Mouse (Mus musculus): ENCODE measurements at regions not wholly inside any gene's neighbourhood (a gene's known extent, or its start where the extent isn't known, plus 50 kb on each side); places are given as distances from the start of the nearest gene placed in this dataset.

DNA sequence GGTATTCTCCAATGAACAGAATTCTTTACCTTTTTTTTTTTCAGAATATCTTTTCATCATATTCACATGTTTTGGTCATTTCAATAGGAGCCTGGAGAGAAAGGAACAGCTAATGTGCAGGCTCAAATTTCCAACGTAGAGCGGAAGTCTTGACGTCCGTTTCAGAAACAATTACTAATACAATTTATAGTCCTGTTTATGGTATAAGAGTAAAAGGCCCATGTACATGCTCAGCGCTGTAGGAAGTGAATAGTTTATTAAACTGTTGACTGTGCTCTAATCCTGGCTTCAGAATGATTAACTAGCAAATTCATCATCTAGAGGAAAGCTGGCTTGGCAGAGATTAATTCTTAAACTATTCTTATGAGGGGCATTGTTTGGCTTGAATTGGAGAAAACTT is 142.1 kb downstream of the Pik3r1 start:
- intact Hi-C loops (cut with DNase I; ENCODE audit: low total_unique reads): no loop called here
- no peak for DNase-seq

DNA sequence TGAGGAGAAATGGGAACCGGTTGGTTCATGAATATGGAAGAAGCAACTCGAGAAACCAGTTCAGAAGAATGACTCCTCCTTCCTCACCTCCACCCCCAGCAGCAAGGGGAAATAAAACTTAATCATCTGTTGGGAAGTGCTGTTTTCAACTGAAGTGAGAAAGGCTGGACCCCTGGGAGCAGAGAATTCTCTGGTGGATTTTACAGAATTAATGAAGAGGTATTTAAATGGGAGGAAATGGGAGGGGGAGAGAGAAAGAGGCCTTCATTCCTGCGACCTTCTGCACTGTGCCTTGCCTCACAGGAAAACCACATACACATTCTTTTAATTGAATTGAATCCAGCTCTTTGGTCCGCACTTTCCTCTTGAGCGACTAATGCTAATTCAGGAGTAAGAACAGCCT is 143.8 kb downstream of the Pik3r1 start:
- no peak for DNase-seq
- intact Hi-C loops (cut with DNase I; ENCODE audit: low total_unique reads): no loop called here

DNA sequence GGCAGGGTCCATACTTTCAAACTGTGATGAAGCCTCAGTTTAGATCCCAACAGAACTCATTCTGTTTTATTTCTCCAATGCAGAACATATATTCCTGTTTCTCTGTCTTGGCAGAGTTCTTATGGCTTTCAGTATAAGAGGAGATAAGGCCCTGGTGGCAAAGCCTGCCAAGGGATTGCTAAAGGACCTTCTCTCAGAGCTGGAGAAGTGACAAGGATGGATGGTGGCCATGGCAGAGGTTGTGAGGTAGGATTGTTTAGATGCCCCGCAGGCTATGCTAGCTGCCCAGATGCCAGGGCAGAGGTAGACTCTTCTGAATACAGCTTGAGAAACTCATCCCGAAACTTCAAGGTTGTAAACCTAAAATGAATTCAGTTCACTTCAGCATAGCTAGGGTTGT is 145.4 kb downstream of the Pik3r1 start:
- no peak for DNase-seq
- intact Hi-C loops (cut with DNase I; ENCODE audit: low total_unique reads): no loop called here

DNA sequence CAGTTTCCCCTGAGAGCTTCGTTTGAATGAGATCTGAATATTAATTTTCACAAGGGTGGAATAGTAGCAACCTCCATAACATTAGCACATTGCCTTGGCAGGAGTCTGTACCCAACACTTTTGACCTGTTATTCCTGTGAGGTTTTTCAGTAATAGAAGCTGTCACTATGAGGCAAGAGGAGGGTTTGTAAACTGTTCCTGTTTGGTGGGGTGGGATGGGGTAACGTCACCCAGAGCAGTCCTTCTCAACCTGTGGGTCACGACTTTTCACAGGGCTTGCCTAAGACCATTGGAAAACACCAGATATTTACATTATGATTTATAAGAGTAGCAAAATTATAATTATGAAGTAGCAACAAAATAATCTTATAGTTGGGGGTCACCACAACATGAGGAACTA is 147.4 kb downstream of the Pik3r1 start:
- intact Hi-C loops (cut with DNase I; ENCODE audit: low total_unique reads): no loop called here
- DNase-seq: no peak

DNA sequence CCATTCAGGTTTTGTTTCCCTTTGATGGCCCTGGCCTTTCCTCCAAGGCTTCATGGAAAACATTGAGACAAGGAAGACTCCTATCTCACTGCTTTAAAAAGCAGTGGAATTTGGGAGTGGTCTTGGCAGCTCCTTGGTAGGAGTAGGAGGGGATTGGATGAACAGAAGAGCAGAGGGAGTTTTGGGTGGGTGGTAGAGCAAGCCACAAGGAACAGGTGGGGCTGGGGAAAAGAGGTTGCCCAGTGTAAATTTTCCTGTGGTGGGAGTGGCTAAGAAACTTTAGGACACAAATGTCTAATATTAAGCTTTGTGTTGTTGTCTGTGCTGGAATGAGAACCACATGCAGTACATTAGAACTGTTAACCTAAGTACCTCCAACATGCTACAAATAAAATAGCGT is 148.9 kb downstream of the Pik3r1 start:
- no peak for DNase-seq
- intact Hi-C loops (cut with DNase I; ENCODE audit: low total_unique reads): no loop called here

DNA sequence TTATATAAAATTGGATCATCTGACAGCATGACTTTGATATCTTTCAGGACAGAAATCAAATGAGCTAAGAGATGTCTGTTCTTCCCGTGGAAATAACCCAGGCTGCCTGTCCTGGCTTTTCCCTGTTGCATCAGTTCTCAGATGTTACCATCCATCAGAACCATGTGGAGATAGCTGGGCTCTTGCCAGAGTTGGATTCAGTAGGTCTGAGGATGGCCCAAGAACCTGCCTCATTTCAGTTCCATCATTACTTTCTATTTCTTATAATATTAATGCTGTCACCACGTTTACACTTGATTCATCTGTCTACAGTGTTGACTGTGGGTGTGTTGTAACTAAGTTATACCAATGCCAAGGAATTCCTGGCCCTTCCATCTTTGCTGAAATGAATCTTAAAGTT is 155.2 kb downstream of the Pik3r1 start:
- intact Hi-C loops (cut with DNase I; ENCODE audit: low total_unique reads): no loop called here
- DNase-seq: peak; percentile 9

DNA sequence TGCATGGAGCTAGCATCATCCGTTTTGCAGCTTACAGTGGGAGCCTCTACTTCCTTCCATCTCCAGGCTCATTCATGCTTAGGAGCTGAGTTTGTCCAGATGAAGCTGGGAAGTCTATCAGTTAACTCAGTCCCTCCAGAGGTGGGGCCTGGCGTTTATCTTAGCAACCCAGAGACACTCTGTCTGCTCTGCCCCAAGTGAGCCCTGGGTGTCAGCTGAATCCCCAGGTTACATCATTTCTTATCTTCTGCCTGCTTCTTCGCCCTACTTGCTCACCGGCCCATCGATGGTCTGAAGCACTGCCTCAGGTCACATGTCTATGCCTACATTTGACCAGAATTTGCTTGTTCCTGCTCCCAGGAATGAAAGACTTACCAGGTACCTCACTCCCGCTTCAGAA is 156.3 kb downstream of the Pik3r1 start:
- no peak for DNase-seq
- intact Hi-C loops (cut with DNase I; ENCODE audit: low total_unique reads): no loop called here

DNA sequence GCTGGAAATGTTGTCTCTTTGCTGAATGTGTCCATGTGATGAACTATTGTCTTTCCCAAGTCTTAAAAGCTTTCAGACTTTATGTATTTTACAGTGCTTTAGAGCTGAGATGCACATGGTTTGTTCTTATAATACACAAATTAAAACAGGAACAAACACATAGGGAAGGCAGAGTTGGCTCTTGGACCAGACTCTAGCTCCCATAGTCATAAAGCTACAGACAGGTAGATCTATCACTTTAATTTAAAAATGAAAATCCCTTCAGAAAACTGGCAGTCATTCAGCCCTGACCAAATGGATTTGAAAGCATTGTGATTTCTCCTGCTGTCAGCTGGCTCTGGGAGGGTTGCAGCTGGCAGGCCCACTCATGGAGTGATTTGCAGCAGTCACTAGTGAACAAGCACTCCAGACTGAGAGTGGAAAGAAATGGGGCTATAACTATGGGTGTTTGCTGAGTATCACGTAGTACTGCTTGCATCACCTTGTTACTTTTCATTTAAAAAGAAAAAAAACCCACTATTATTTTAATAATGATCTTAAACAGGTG is 161.8 kb downstream of the Pik3r1 start:
- intact Hi-C loops (cut with DNase I; ENCODE audit: low total_unique reads): no loop called here
- DNase-seq: no peak

DNA sequence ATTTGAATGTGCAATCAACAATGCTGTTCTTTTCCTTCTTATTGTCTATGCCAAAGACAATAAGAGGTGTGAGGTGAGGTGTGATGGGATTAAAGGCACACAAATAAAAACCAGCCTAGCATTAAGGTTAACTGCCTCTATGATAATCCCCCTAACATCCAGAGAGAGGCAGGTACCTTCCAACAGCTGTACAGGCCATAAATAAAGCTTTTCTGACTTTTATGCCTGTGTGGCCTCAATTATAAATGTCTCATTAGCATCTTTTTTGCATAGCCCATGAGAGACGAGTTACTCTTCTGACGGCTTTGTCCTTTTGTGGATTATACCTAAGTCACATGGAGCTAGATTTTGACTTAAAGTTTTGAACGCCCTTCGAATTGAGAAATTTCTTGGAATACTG is 162.3 kb downstream of the Pik3r1 start:
- DNase-seq: no peak
- intact Hi-C loops (cut with DNase I; ENCODE audit: low total_unique reads): no loop called here

DNA sequence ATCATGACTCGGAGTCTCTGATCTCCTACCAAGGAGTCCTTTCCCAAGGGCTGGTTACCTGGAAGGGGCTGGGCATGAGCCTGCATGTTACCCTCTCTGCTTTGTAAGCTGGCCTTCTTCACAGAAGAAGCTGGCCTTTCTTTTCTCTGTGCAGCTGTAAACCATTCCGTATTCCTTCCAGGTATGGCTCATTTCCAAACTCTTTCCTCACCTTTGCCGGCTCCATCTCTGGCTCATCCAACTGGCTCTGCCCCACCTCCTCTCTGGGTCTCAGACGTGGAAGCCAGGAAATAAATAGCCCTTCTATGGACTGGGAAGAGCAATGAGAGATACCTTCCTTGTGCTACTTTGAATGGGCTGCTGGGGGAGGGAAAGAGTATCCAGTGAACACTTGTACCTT is 163.0 kb downstream of the Pik3r1 start:
- intact Hi-C loops (cut with DNase I; ENCODE audit: low total_unique reads): no loop called here
- DNase-seq: no peak

DNA sequence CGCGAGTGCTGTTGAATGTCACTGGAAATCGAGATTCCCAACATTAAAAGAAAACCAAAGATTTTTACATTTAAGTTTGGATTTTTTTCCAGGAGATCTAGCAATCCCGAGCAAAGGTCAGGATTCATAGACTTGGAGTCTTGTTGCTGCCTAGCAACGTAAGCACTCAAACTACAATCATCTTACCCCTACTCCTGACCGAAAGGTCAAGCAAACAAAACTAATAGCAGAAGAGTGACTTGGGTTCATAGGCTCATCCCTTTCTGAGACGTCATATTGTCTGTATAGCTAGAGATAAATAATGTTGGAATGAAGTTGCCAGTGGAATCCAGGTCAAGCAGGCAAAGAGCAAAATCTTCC is 169.9 kb downstream of the Pik3r1 start:
- intact Hi-C loops (cut with DNase I; ENCODE audit: low total_unique reads): no loop called here
- no peak for DNase-seq

DNA sequence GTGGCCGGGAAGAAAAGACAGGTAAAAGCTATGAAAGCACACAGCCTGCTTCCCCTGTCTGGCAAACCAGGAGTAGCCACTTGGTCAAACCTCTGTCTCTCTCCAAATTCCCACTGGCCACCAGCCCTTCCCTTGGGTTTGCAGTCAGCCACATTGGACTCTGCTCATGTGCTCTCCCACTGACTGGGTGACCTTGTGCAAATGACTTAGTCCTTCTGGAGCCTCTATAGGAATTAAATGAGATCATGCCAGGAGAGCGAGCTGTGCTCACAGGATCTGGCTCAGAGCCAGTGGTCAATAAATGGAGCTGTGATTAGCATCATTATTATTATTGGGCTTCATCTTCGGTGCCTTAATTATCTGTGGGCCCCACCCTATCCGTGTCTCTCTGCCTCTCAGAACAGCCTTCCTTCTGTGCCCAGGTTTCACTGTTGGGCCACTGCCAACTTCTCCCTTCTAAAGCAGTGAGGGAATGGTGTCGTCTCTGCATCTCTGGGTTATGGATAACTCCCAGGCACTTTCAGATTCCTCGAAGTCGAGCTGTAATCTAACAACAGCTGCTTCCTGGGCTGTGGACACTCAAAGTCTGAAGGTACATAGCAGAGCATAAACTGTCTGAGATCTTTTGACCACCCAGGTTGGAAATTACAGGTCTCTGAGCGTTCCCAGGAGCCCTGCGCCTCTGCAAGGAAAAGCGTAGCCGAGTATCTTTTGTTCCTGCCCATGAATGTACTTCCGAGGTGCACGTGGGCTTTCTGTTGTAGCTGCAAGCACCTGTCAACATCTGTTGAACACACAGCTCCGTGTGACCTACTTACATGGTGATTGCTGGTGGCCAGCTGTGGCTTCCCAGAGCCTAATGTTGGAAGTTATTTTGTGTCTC is 170.5 kb downstream of the Pik3r1 start:
- intact Hi-C loops (cut with DNase I; ENCODE audit: low total_unique reads): no loop called here
- no peak for DNase-seq

DNA sequence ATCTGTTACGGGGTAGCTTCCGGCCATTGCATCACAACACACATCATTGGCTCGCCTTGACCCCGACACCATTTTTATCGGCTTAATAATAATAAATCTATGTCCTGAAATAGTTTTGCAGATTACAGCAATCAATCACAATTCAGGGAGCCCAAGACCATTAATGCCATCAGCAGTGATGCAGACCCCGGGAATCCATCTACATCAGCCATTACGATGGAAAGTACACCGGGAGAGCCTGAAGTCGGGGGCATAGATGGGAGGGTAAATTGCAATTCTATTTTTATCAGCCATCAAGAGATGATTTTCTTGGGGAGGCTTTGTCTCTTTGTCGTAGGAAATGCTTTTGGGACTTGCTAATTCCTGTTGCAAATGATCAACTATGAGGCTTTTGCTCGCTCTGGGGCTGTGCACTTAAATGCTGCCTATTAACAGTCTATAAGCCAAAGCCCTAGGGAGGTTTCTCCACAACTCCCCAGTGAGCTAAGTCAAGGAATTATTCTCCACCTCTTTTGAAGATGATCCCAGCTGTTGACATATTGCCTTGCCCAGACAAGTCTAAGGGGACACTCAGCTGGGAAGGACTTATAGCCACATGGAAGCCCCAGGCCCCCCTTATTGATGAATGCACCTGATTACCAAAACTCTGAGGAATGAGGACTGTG is 173.4 kb downstream of the Pik3r1 start:
- intact Hi-C loops (cut with DNase I; ENCODE audit: low total_unique reads): no loop called here
- DNase-seq: no peak

DNA sequence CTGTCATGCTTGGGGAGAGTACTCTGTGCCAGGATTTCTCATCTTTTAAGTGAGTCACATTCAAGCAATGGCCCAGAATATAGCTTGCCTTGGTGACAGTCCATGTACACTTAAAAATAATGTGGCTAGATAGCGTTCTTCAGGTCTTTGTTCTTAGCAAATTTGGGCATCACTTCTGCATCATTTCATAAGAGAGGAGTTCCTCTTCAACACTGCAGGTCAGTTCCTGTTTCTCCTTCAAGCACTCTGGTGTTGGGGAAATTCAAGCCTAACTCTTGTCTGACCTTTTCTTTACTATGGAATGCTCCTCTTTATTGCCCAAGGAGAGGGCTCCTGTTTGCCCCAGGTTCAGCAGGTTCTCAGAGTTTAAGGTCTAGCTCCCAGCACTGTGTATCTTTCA is 175.7 kb downstream of the Pik3r1 start:
- DNase-seq: no peak
- intact Hi-C loops (cut with DNase I; ENCODE audit: low total_unique reads): no loop called here

DNA sequence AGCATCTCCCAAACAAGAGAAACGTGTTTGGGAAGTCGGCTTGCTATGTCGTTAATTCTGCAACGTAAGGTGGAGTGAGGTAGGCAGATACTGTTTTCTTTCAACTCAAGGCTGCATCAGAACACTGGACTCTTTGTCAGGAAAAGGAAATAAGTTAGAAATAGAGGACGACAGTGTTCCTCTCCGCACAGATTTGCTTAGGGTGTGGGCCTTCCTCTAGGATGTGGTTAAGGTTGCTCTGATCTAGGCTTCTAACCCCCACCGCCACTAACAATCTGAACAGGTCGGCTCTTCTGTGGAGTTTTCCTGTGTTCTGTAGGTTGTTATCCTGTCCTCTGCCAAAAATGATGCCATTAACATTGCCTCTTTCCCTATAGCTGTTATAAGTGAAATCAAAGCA is 179.1 kb downstream of the Pik3r1 start:
- DNase-seq: no peak
- intact Hi-C loops (cut with DNase I; ENCODE audit: low total_unique reads): no loop called here

DNA sequence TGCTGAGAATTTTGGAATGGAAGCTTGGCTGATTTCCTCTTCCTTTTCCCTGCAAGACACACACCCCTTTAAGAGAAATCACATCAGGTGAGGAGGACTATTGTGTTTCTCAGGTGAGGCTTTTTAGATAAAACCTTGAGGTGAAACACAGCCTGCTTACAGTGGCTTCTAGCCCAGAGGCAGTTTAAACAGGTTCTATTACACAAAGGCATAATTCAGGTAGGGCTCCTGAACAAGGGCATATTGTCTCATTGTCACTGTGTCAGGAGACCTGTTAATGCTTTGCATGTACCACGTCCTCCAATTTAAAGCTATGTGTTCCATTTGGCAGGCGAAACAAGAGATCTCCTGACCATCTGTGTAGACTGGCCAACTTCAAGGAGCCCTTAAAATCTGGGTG is 181.2 kb downstream of the Pik3r1 start:
- no peak for DNase-seq
- intact Hi-C loops (cut with DNase I; ENCODE audit: low total_unique reads): no loop called here

DNA sequence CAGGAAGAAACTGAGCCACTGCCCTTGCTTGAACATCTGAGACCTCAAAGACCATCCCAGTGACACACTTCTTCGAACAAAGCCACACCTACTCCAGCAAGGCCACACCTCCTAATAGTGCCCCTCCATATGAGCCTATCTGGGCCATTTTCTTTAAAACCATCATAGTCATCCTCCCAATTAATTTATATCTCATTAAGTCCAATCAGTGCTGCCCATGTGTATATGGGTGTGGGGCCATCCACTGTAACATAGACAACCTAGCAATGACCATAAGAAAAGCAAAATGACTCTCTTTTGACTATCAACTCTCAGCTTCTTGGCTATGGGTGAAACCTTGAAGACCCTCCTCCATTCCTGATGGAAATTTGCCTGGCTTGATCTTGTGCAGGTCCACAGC is 191.5 kb downstream of the Pik3r1 start:
- no peak for DNase-seq
- intact Hi-C loops (cut with DNase I; ENCODE audit: low total_unique reads): no loop called here

DNA sequence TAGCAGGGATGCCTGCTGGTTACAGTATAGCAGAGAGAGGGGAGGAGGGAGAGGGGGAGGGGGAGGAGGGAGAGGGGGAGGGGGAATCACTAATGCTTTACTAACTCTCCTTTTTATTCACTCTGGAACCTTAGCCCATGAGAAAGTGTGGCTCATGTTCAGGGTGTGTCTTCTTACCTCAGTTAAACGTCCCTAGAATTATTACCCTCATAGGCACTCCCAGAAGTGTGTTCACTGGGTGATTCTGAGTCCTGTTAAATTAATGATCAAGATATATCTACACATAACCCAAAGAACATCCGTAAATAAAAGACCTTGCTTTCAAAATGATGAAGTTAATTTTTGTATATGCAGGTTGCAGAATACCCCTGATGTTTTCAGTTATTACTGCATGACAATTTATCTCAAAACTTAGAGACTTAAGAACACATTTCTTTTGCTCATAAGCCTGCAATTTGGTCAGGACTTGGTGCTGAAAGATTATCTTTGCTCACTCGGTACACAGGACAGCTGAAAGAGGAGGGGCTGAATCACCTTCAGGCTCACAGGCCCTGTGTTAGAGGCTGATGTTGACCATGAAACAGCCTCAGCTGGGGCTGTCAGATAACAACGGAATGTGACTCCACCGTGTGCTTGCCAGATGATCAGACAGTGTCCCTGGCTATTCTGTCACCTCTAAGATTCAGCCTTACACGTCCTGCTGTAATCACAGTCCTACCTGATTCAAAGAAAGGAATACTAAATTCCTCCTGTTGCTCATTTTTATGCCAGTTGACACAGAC is 195.0 kb downstream of the Pik3r1 start:
- no peak for DNase-seq

DNA sequence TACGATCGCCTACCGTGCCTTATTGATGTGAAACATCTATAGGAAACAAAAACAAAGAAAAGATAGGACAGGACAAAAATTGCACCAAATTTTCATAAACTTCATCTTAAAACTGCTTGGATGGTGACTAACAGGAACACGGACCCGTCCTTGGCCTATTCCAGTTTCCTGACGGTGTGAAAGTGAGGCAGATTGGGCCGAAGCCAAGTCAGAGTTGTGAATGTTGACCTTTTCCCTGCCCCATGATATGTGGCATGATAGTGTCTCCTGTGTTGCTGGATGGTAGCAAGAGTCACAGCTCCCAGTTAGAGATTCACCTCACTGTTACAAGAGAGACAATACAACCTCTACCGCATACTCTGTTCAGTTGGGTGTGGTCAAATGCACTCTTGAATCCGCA is 195.8 kb downstream of the Pik3r1 start:
- intact Hi-C loops (cut with DNase I; ENCODE audit: low total_unique reads): no loop called here
- no peak for DNase-seq

More for the DNA sequence above, 195.0 kb downstream of the Pik3r1 start:
- intact Hi-C loops (cut with DNase I; ENCODE audit: low total_unique reads): no loop called here

DNA sequence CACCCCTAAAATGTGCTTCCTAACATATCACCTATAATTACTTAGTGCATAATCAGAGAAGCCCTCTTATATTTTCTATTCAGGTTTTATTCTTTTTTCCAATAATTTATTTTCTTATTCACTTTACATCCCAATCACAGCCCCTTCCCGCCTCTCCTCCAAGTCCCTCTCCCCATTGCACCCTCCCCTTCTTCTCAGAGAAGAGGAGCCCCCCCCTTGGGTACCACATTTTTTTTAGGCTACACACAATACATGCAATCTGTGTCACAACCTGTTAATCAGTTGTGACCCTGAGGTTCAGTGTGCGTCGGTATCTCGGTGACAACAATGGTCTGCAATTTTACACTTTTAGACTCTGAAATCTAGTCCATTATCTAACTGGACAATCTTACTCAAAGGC is 198.0 kb downstream of the Pik3r1 start:
- intact Hi-C loops (cut with DNase I; ENCODE audit: low total_unique reads): no loop called here
- DNase-seq: no peak

All from gastrocnemius, postnatal 14 days (tissue).